In genomic region chr12:80746031-80746813, GRCm38 (mm10) we compare ENCODE assay signal across 13 mouse cellular contexts. TPM values are rescaled to one million over a fixed set of nuclear protein-coding genes. Genes with fewer than 3 reads are reported as not detected.
DNase-seq lines count a peak whose midpoint lies in the region; ATAC-seq and TF ChIP-seq lines count a peak whose summit lies in the region.
"Had no signal": no experiment of that assay in that cellular context is flagged by ENCODE, and none has a peak within 500 bp of the region (broad histone marks: within the 10 kb centered on the region; RNA-seq: fewer than 3 reads in every experiment).

No protein-coding gene starts in this region.

- peaks cover 10% of the 10 kb centered on the region for H3K4me1 ChIP-seq in embryonic facial prominence, embryonic 13.5 days
- H3K4me1 ChIP-seq in embryonic facial prominence, embryonic 10.5 days = 0 out of 2 replicates have a peak, but pooled peaks cover 6% of the 10 kb centered on the region
- H3K4me1 ChIP-seq in forebrain, embryonic 16.5 days (replicated peaks; ENCODE audit: control insufficient read depth, insufficient read depth, low read length) = peaks cover 16% of the 10 kb centered on the region
- H3K4me1 ChIP-seq in lung, adult 2 months (ENCODE audit: control insufficient read depth, insufficient read depth, low read length) = no peaks in the 10 kb centered on the region
- no peaks in the 10 kb centered on the region for H3K4me1 ChIP-seq in cerebellum, adult 2 months (ENCODE audit: control insufficient read depth, insufficient read depth, low read length)
- H3K4me1 ChIP-seq: embryonic facial prominence, embryonic 12.5 days; limb, embryonic 13.5 days had no signal

- peak overlapping the region; percentile 23; the same call in 1 of the 2 replicates for H3K27ac ChIP-seq in embryonic facial prominence, embryonic 13.5 days
- no peak overlapping the region for H3K27ac ChIP-seq in embryonic facial prominence, embryonic 10.5 days (replicated peaks)
- peak overlapping the region; percentile 69 for H3K27ac ChIP-seq in forebrain, embryonic 16.5 days (ENCODE audit: low read length)
- no peak overlapping the region for H3K27ac ChIP-seq in cerebellum, adult 2 months (ENCODE audit: insufficient read depth, low read length)
- H3K27ac ChIP-seq: embryonic facial prominence, embryonic 12.5 days; limb, embryonic 13.5 days; neural tube, embryonic 12.5 days had no signal

- H3K9me3 ChIP-seq in embryonic facial prominence, embryonic 13.5 days = no peaks in the 10 kb centered on the region
- no peaks in the 10 kb centered on the region for H3K9me3 ChIP-seq in embryonic facial prominence, embryonic 10.5 days
- no peaks in the 10 kb centered on the region for H3K9me3 ChIP-seq in forebrain, embryonic 16.5 days (ENCODE audit: control insufficient read depth, low read length)
- H3K9me3 ChIP-seq: embryonic facial prominence, embryonic 12.5 days; limb, embryonic 13.5 days; neural tube, embryonic 12.5 days had no signal

- no peak overlapping the region for H3K4me2 ChIP-seq in embryonic facial prominence, embryonic 13.5 days
- no peak overlapping the region for H3K4me2 ChIP-seq in forebrain, embryonic 16.5 days (ENCODE audit: low read length)
- H3K4me2 ChIP-seq: embryonic facial prominence, embryonic 12.5 days; limb, embryonic 13.5 days; neural tube, embryonic 12.5 days had no signal

- H3K4me3 ChIP-seq in embryonic facial prominence, embryonic 13.5 days = no peak overlapping the region
- no peak overlapping the region for H3K4me3 ChIP-seq in embryonic facial prominence, embryonic 10.5 days
- no peak overlapping the region for H3K4me3 ChIP-seq in forebrain, embryonic 16.5 days (replicated peaks; ENCODE audit: low read length)
- H3K4me3 ChIP-seq in lung, adult 2 months (replicated peaks; ENCODE audit: extremely low read depth, low read depth, low read length) = no peak overlapping the region
- no peak overlapping the region for H3K4me3 ChIP-seq in cerebellum, adult 2 months (replicated peaks; ENCODE audit: insufficient read depth, low read depth, low read length)
- H3K4me3 ChIP-seq: embryonic facial prominence, embryonic 12.5 days; limb, embryonic 13.5 days; neural tube, embryonic 12.5 days had no signal

- peaks cover 16% of the 10 kb centered on the region for H3K27me3 ChIP-seq in embryonic facial prominence, embryonic 13.5 days
- peaks cover 15% of the 10 kb centered on the region for H3K27me3 ChIP-seq in embryonic facial prominence, embryonic 10.5 days (replicated peaks; ENCODE audit: low read depth, poor library complexity, severe bottlenecking)
- no peaks in the 10 kb centered on the region for H3K27me3 ChIP-seq in forebrain, embryonic 16.5 days (replicated peaks; ENCODE audit: control insufficient read depth, insufficient read depth, low read length)
- no peaks in the 10 kb centered on the region for H3K27me3 ChIP-seq in cerebellum, adult 2 months (ENCODE audit: control insufficient read depth, insufficient read depth, low read length)
- H3K27me3 ChIP-seq: neural tube, embryonic 12.5 days had no signal

- no peak for TF ChIP-seq CTCF in lung, adult 2 months (IDR thresholded peaks at IDR 0.05; ENCODE audit: insufficient read depth, low read length)
- TF ChIP-seq CTCF in cerebellum, adult 2 months (IDR thresholded peaks at IDR 0.05; ENCODE audit: borderline replicate concordance, insufficient read depth, low read depth, low read length) = no peak

- TF ChIP-seq POLR2A in lung, adult 2 months (IDR thresholded peaks at IDR 0.05; ENCODE audit: borderline replicate concordance, extremely low read depth, low read depth, low read length) = no peak
- no peak for TF ChIP-seq POLR2A in cerebellum, adult 2 months (IDR thresholded peaks at IDR 0.05; ENCODE audit: borderline replicate concordance, insufficient read depth, low read length)

- ATAC-seq in embryonic facial prominence, embryonic 13.5 days (ENCODE audit: insufficient number of reproducible peaks, insufficient read depth, low FRiP score, low TSS enrichment, low read depth) = no peak
- peak; percentile 89 for ATAC-seq in forebrain, embryonic 16.5 days

- no peak overlapping the region for H3K9ac ChIP-seq in embryonic facial prominence, embryonic 13.5 days
- no peak overlapping the region for H3K9ac ChIP-seq in forebrain, embryonic 16.5 days (replicated peaks; ENCODE audit: low read depth, low read length)
- H3K9ac ChIP-seq: embryonic facial prominence, embryonic 12.5 days; limb, embryonic 13.5 days; neural tube, embryonic 12.5 days had no signal

- no peak for DNase-seq in embryonic facial prominence, embryonic 10.5 days (ENCODE audit: low spot score)
- DNase-seq in 3T3-L1 (ENCODE audit: low read depth, low spot score) = peak; percentile 16
- DNase-seq in left cerebral cortex, postnatal 14 days (ENCODE audit: low spot score in 2 of 2) = peak; percentile 48 to 69
- DNase-seq in lung, adult 2 months = no peak
- no peak for DNase-seq in ovary, postnatal 10 days (ENCODE audit: low spot score)
- no peak for DNase-seq in cerebellum, adult 2 months
- DNase-seq: gastrocnemius, postnatal 36 days; kidney, adult 9 months had no signal

- WGBS in embryonic facial prominence, embryonic 13.5 days = 53% methylated on average over 8 of the region's 8 CpGs
- WGBS in embryonic facial prominence, embryonic 10.5 days = 70% methylated on average over 8 of the region's 8 CpGs
- WGBS in forebrain, embryonic 16.5 days = 33% methylated on average over 8 of the region's 8 CpGs
- WGBS in lung, adult 2 months = 58% methylated on average over 8 of the region's 8 CpGs
- 39% methylated on average over 8 of the region's 8 CpGs for WGBS in cerebellum, adult 2 months

- H3K36me3 ChIP-seq in embryonic facial prominence, embryonic 13.5 days = no peaks in the 10 kb centered on the region
- H3K36me3 ChIP-seq in embryonic facial prominence, embryonic 10.5 days (replicated peaks) = no peaks in the 10 kb centered on the region
- H3K36me3 ChIP-seq in forebrain, embryonic 16.5 days (ENCODE audit: control insufficient read depth, insufficient read depth) = no peaks in the 10 kb centered on the region
- H3K36me3 ChIP-seq: embryonic facial prominence, embryonic 12.5 days; limb, embryonic 13.5 days; neural tube, embryonic 12.5 days had no signal

- intact Hi-C loops in left cerebral cortex, postnatal 14 days (cut with DNase I) = no loop called here

RNA-seq across cellular contexts. Expression of gene Ccdc177, which starts 14.3 kb away (rescaled TPM):
- 0.25 and 0.42 TPM in 2 replicates for polyA plus RNA-seq in embryonic facial prominence, embryonic 13.5 days (2015; fragmentation: Nextera tagmentation; extraction: Ambion mirVana)
- polyA plus RNA-seq in embryonic facial prominence, embryonic 10.5 days (2016; fragmentation: Nextera tagmentation; extraction: Ambion mirVana) = 0.52 and 0.59 TPM in 2 replicates
- polyA plus RNA-seq in forebrain, embryonic 16.5 days (2015; fragmentation: Nextera tagmentation; extraction: Ambion mirVana) = 4.3 and 4.5 TPM in 2 replicates
- 10 to 100 TPM; 17.0 to 18.1 TPM for total RNA-seq in left cerebral cortex, postnatal 14 days (2021)
- not detected in 2 replicates for polyA plus RNA-seq in lung, adult 2 months (2012; rRNA removed)
- polyA plus RNA-seq in cerebellum, adult 2 months (2012; rRNA removed) = 4.9 and 5.4 TPM in 2 replicates
- total RNA-seq: gastrocnemius, postnatal 36 days had no signal

RNA-seq across cellular contexts. Expression of gene Susd6, which starts 44.1 kb away (rescaled TPM):
- polyA plus RNA-seq in embryonic facial prominence, embryonic 13.5 days (2015; fragmentation: Nextera tagmentation; extraction: Ambion mirVana) = 16.0 and 16.1 TPM in 2 replicates
- polyA plus RNA-seq in embryonic facial prominence, embryonic 10.5 days (2016; fragmentation: Nextera tagmentation; extraction: Ambion mirVana) = 13.6 and 13.8 TPM in 2 replicates
- polyA plus RNA-seq in forebrain, embryonic 16.5 days (2015; fragmentation: Nextera tagmentation; extraction: Ambion mirVana) = 14.3 and 14.4 TPM in 2 replicates
- 10 to 100 TPM; 27.0 to 29.5 TPM for total RNA-seq in left cerebral cortex, postnatal 14 days (2021)
- 83.3 and 102 TPM in 2 replicates for polyA plus RNA-seq in lung, adult 2 months (2012; rRNA removed)
- 46.3 and 54.8 TPM in 2 replicates for polyA plus RNA-seq in cerebellum, adult 2 months (2012; rRNA removed)

RNA-seq across cellular contexts. Expression of gene Plekhd1, which starts 53.8 kb away (rescaled TPM):
- 0.07 and 0.21 TPM in 2 replicates for polyA plus RNA-seq in embryonic facial prominence, embryonic 13.5 days (2015; fragmentation: Nextera tagmentation; extraction: Ambion mirVana)
- 0.40 and 0.59 TPM in 2 replicates for polyA plus RNA-seq in embryonic facial prominence, embryonic 10.5 days (2016; fragmentation: Nextera tagmentation; extraction: Ambion mirVana)
- 0.63 and 1.5 TPM in 2 replicates for polyA plus RNA-seq in forebrain, embryonic 16.5 days (2015; fragmentation: Nextera tagmentation; extraction: Ambion mirVana)
- total RNA-seq in left cerebral cortex, postnatal 14 days (2021) = 1 to 10 TPM; 2.8 to 2.9 TPM
- polyA plus RNA-seq in lung, adult 2 months (2012; rRNA removed) = 20.3 and 20.5 TPM in 2 replicates
- 61.7 and 66.3 TPM in 2 replicates for polyA plus RNA-seq in cerebellum, adult 2 months (2012; rRNA removed)
- total RNA-seq: gastrocnemius, postnatal 36 days had no signal

Comparison
In these comparisons a context has a peak if more than half of its experiments do, and no peak if none do; other contexts are left out.
1. H3K27ac ChIP-seq: peak in embryonic facial prominence, embryonic 13.5 days (single experiment) and forebrain, embryonic 16.5 days (single experiment); none in embryonic facial prominence, embryonic 10.5 days (single experiment) and cerebellum, adult 2 months (single experiment).
2. DNase-seq: peak in 3T3-L1 (single experiment) and left cerebral cortex, postnatal 14 days (2 of 2); none in embryonic facial prominence, embryonic 10.5 days (single experiment), lung, adult 2 months (single experiment), ovary, postnatal 10 days (single experiment) and cerebellum, adult 2 months (0 of 2).